Mouse (Mus musculus): ENCODE measurements around the gene Gjd2.

The Gjd2 gene

DNA sequence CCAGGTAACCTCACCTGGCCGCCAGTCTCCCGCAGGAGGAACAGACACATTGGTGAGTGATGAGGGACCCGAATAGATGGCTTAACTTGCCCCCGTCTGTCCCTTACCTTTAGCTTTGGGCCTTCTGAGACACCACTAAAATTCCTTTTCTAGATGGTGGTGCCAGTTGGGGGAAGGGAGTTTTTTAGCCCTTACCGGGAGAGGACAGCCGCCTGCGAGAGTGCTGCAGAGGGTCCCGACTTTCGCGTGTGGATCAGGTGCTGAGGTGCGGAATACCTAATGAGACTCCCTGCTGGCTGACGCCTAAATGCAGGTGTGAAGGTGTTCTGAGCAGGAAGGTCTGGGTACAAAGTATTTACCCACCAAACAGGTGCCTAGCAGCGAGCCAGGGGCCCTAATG, 427 bp upstream of the Gjd2 start:
- DNase-seq (ENCODE audit: extremely low spot score, low spot score) = peak; percentile 24

- DNase-seq (ENCODE audit: extremely low spot score, low spot score) = peak; percentile 31
Measured at GRCm38 (mm10) chr2:114012749-114013211, 639 bp downstream of the Gjd2 start.

- DNase-seq (ENCODE audit: extremely low spot score, low spot score) = peak; percentile 61
Measured at GRCm38 (mm10) chr2:114011838-114012237, 1.6 kb downstream of the Gjd2 start.

GRCm38 (mm10) chr2:114008321-114008720, 5.1 kb downstream of the Gjd2 start:
- no peak for DNase-seq (ENCODE audit: extremely low spot score, low spot score)

DNA sequence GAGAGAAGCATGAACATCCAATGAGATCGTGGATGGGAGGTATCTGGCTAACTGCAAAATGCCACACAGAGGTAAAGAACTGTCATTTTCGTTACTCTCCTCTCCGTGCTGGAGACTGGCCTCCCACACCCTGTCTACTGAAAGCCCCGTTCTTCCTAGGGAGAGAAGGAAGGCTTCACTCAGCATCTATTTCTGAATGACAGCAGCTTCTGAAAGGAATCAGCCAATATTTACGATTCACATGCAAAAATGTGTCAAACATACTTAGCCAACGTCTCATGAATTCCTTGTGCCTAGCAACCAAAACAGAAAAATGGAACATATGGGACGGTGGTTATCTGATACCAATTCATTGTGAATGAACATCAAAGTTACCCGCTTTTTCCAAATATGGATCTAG, 15.9 kb downstream of the Gjd2 start:
- no peak for DNase-seq (ENCODE audit: extremely low spot score, low spot score)

DNA sequence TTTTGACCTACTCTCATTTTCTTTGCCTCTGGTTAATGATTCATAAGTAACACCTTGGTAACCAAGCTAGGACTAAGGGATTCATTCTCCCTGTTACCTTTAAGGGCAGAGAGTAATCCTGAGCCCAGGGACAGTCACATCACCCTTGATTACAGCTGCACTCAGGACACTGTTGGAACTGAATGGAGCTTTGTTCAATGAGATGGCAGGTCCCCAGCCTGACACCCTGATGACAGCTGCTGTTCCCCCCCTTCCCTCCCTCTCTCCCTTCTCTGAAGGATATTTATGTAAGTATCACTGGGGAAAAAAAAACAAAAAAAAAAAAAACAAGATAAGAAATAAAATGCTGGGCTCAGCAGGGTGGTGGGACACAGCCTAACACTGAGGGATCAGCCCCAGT, 16.5 kb downstream of the Gjd2 start:
- DNase-seq (ENCODE audit: extremely low spot score, low spot score) = no peak

- no peak for DNase-seq (ENCODE audit: extremely low spot score, low spot score)
Measured at GRCm38 (mm10) chr2:113984890-113985289, 28.5 kb downstream of the Gjd2 start.

GRCm38 (mm10) chr2:113980664-113981063, 32.8 kb downstream of the Gjd2 start:
- DNase-seq (ENCODE audit: extremely low spot score, low spot score) = no peak

DNA sequence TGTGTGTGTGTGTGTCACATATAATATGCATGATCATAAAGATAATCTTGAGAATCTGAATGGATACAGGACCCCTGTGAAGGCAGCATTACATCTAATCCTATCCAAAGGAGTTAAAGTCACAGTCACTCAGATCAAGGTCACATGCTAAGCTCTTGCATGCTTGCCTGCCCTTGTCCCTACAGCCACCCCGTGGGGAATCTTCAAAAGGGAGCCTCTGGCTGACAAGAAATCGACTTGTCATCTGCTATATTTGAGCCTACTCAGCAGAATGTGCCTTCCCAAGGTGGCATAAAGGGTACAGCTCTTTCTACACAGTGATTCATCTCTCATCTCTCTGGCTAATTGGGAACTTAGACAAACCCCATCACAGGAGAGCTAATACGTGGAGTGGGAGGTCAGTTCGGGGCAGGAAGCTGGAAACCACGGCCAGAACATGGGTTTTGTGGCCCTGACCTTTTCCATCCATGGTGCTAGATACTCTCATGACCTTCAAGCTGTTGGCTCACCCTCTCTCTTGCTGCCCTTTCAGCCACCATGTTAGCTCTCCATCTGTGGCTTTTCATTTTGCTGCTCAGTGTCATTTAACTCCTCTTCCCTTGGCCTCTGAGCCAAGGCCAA, 35.2 kb downstream of the Gjd2 start:
- no peak for DNase-seq (ENCODE audit: extremely low spot score, low spot score)

GRCm38 (mm10) chr2:113973950-113974349, 39.5 kb downstream of the Gjd2 start:
- DNase-seq (ENCODE audit: extremely low spot score, low spot score) = no peak

DNA sequence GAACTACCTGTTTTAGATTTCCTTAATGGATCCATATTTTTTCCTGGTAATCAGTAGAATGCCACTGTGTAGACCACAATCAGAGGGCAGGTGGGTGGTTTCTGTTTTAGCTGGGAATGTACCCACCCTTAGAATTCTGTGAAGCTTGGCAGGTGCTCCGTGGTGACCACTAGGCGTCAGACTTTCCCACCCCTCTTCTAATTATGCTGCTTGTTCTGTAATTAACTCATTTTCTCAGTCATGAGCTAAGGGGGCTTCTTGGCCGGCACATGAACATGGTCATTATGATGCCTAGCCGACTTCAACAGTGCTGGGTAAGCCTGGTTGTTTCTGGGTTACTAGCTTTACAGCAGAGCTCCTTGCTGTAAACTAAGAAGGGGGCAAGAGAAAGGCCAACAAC, 47.0 kb downstream of the Gjd2 start:
- no peak for DNase-seq (ENCODE audit: extremely low spot score, low spot score)
